Mouse (Mus musculus): Measurements from ENCODE around the gene Cldn4.
"Not testable (repeated sequence)": the region's sequence is repeated elsewhere in the genome, so short reads cannot be mapped to it uniquely, and the experiment has no call there.

Gene Cldn4

GRCm38 (mm10) chr5:134939554-134939953, 7.2 kb downstream of the Cldn4 start:
- in situ Hi-C loops (cut with MboI; ENCODE audit: low pct_unique_long_range_greater_than_20kb in 1 of 2, low sequenced_read_pairs in 2 of 2, unreplicated experiment in 1 of 2) = not testable (repeated sequence)

- in situ Hi-C loops (cut with MboI; ENCODE audit: low pct_unique_long_range_greater_than_20kb in 1 of 2, low sequenced_read_pairs in 2 of 2, unreplicated experiment in 1 of 2) = no loop called here
Observed at GRCm38 (mm10) chr5:134939069-134939468, 7.7 kb downstream of the Cldn4 start.

GRCm38 (mm10) chr5:134936626-134937185, 10.0 kb downstream of the Cldn4 start:
- in situ Hi-C loops (cut with MboI; ENCODE audit: low pct_unique_long_range_greater_than_20kb in 1 of 2, low sequenced_read_pairs in 2 of 2, unreplicated experiment in 1 of 2) = no loop called here

DNA sequence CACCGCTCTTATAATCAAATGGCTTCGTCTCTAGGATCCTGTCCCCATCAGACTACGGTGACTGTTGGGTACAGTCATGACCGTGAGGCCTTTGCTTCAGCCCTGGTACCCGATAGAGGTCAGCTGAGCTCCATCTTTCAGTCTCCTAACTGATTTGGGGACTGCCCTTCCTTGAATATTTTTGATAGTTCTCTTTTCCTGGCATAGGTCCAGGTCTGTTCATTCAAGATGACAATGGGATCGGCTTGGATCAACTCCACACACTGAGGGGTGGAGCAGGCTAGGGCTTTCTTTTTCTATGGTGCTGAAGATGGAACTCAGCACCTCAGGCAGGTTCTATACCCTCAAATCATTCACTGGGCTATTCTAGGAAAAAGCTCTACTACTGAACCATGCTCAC, 10.7 kb downstream of the Cldn4 start:
- in situ Hi-C loops (cut with MboI; ENCODE audit: low pct_unique_long_range_greater_than_20kb in 1 of 2, low sequenced_read_pairs in 2 of 2, unreplicated experiment in 1 of 2) = no loop called here

- in situ Hi-C loops (cut with MboI; ENCODE audit: low pct_unique_long_range_greater_than_20kb in 1 of 2, low sequenced_read_pairs in 2 of 2, unreplicated experiment in 1 of 2) = loop anchor here in 1 of 2 experiments (5.0 kb wide), 1 partner anchor 33 kb away; no protein-coding TSS in a partner anchor
Observed at GRCm38 (mm10) chr5:134934666-134935065, 12.1 kb downstream of the Cldn4 start.

GRCm38 (mm10) chr5:134933686-134934085, 13.0 kb downstream of the Cldn4 start:
- in situ Hi-C loops (cut with MboI; ENCODE audit: low pct_unique_long_range_greater_than_20kb in 1 of 2, low sequenced_read_pairs in 2 of 2, unreplicated experiment in 1 of 2) = loop anchor here in 1 of 2 experiments (5.0 kb wide), 1 partner anchor 34 kb away; no protein-coding TSS in a partner anchor

DNA sequence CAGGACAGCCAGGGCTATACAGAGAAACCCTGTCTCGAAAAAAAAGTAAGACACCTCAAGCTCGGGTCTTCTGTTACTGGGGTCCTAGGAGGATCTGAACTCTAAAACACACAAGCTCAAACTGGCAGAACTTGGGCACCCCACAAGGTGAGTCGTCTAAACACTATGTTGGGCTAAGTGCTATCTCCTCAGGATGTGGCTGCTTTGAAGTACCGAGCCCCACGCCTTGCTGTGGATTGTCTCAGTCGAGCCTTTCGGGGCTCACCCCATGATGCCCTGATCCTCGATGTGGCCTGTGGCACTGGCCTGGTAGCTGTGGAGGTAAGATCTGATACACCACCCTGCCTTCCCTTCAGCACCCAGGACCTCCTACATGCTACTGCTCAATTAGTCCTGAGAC, 13.5 kb downstream of the Cldn4 start:
- in situ Hi-C loops (cut with MboI; ENCODE audit: low pct_unique_long_range_greater_than_20kb in 1 of 2, low sequenced_read_pairs in 2 of 2, unreplicated experiment in 1 of 2) = loop anchor here in 1 of 2 experiments (5.0 kb wide), 1 partner anchor 34 kb away; no protein-coding TSS in a partner anchor

GRCm38 (mm10) chr5:134932903-134933276, 13.8 kb downstream of the Cldn4 start:
- in situ Hi-C loops (cut with MboI; ENCODE audit: low pct_unique_long_range_greater_than_20kb in 1 of 2, low sequenced_read_pairs in 2 of 2, unreplicated experiment in 1 of 2) = loop anchor here in 1 of 2 experiments (5.0 kb wide), 1 partner anchor 34 kb away; no protein-coding TSS in a partner anchor

DNA sequence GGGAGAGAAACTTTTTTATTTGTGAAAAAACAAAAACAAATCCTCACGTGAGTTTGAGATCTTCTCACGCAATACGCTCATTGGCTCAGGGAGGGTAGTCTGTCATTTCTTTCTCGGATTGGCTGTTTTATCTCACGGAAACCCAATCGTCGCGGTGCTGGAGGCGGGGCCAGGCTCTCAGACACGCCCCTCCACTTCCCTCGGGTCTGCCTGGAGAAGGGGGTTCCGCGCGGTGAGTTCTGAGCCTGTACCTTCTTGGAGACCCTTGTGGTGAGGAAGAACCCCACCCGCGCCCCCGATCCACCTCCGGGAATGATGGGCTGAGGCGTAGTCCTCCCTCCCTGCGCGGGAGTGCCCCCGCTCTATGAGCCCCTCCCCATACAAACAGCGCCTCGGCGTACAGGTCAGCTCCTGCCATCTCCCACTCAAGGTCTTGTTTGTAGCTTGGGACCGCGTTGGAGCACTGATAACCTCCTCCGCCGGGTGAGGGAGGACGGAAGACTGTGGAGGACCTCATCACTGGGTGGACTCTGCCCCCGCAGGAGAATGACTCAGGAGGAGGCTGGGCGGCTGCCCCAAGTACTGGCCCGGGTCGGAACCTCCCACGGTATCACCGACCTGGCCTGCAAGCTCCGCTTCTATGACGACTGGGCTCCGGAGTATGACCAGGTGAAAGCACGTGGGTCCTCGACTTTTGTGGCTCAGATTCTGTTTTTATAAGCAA, 14.4 kb downstream of the Cldn4 start, which contains the start of gene Mettl27:
Mettl27 (plus strand) TSS at position 190 of the 724 bp plus-strand sequence.
- in situ Hi-C loops (cut with MboI; ENCODE audit: low pct_unique_long_range_greater_than_20kb in 1 of 2, low sequenced_read_pairs in 2 of 2, unreplicated experiment in 1 of 2) = loop anchor here in 1 of 2 experiments (5.0 kb wide), 1 partner anchor 35 kb away; no protein-coding TSS in a partner anchor

DNA sequence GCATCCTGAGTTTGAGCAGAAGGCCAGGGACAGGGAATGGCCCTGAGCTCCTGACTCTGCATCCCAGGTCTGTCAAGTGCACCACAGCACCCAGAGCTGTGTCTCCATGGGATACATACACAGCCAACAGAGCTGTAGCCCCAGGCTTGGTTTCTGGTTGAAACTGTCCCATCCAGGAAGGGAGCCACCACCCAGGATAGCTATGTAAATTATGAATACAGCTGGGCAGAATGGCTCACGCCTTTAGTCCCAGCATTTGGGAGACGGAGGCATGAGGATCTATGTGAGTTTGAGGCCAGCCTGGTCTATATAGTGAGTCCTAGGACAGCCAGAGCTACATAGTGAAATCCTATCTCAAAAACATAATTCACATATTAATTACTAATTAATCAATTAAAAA, 16.7 kb downstream of the Cldn4 start:
- in situ Hi-C loops (cut with MboI; ENCODE audit: low pct_unique_long_range_greater_than_20kb in 1 of 2, low sequenced_read_pairs in 2 of 2, unreplicated experiment in 1 of 2) = loop anchor here in 1 of 2 experiments (5.0 kb wide), 1 partner anchor 37 kb away; no protein-coding TSS in a partner anchor

GRCm38 (mm10) chr5:134926726-134927125, 20.0 kb downstream of the Cldn4 start:
- in situ Hi-C loops (cut with MboI; ENCODE audit: low pct_unique_long_range_greater_than_20kb in 1 of 2, low sequenced_read_pairs in 2 of 2, unreplicated experiment in 1 of 2) = no loop called here

DNA sequence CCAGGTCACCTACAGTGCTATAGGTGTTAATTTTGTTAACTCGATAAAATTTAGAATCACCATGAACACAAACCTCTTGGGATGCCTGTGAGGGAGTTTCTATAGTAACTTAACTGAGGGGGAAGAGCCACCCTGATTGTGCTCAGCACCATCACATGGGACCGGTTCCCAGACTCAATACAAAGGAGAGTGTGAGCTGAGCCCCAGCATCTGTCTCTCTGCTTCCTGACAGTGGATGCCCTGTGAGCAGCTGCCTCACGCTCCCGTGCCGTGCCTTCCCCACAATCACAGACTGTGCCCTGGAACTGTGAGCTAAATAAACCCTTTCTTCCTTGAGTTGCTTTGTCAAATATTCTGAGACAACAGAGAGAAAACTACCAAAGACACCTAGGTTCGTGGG, 23.6 kb downstream of the Cldn4 start:
- in situ Hi-C loops (cut with MboI; ENCODE audit: low pct_unique_long_range_greater_than_20kb in 1 of 2, low sequenced_read_pairs in 2 of 2, unreplicated experiment in 1 of 2) = loop anchor here (25.0 kb wide), 2 partner anchors 189 to 364 kb away; no protein-coding TSS in a partner anchor

DNA sequence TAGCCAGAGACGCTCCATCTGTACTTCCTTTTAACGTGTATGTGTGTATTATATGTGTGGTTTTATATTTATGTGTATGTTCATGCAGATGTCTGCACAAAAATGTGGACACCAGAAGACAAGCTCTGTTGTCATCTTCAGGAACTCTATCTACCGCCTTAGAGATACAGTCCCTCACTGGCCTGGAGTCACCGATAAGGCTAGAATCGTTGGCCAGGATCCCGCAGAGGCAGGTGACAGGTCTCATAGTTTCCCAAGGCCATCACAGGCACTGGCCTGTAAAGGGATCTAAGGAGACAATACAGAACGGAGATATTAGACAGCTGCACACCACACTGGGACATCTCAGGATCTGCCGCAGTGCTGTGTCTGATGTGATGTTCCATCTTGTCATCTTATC, 25.6 kb downstream of the Cldn4 start:
- in situ Hi-C loops (cut with MboI; ENCODE audit: low pct_unique_long_range_greater_than_20kb in 1 of 2, low sequenced_read_pairs in 2 of 2, unreplicated experiment in 1 of 2) = loop anchor here (25.0 kb wide), 2 partner anchors 191 to 366 kb away; no protein-coding TSS in a partner anchor

DNA sequence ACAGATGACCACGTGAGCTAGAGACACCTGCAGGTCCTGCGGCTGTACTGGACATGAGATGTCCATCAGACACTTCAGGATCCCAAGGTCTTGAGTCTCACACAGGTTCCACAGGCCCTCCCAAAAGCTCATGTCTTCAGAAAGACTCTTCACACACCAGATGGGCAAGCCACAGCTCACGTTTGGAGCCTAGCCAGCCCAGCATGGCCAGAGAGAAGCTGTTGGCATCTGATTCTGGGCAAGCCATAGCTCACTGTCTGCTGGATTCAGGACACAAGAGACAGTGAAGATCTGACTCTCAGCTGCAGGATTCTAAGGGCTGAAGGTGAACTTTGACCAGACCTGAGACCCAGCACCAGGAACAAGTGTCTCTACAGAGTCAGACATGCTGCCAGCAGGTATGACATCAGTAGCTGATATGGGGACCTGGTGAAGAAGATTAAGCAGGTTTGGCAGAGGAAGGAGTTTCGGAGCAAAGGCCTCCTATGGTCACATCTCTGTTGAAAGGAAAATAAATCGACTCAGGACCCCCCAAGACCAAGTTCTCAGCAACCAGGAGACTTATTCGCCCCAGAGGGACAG, 26.5 kb downstream of the Cldn4 start:
- in situ Hi-C loops (cut with MboI; ENCODE audit: low pct_unique_long_range_greater_than_20kb in 1 of 2, low sequenced_read_pairs in 2 of 2, unreplicated experiment in 1 of 2) = loop anchor here (25.0 kb wide), 2 partner anchors 192 to 367 kb away; no protein-coding TSS in a partner anchor

- in situ Hi-C loops (cut with MboI; ENCODE audit: low pct_unique_long_range_greater_than_20kb in 1 of 2, low sequenced_read_pairs in 2 of 2, unreplicated experiment in 1 of 2) = loop anchor here (5.0 to 25.0 kb wide), 4 partner anchors 46 to 368 kb away; no protein-coding TSS in a partner anchor
Observed at GRCm38 (mm10) chr5:134919097-134919496, 27.6 kb downstream of the Cldn4 start.

DNA sequence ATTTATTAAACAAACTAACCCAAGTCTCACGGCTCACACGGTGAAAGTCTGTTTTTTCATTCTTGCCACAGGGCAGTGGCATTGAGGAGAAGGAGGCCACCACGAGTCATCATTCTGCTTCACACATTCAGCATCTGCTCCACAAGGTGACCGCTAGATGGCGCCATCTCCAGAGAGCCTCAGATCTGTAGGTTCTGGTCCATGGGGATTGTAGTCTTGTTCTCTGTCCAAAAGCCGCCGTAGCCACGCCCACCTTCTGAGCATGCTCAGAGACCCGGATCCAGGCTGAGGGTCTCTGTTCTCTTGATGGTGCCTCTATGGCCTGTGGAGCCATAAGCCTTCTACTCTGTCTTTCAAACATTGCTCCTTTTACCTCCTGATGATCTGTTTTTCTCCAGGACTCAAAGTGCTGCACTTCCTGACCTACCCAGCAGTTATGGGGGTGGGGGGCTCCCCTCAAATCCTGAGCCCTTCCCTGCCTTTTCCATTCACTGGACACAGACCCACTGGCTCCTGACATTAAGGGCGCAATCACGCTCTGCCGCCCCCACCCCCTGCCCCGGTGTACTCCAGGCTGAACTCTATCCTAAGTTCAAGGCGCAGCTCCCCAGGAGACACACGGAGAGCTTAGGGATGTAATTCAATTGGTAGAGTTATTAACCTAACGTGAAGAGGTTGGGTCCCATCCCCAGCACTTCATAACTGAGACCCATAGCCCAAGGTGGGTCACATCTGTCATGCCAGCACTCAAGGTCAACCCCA, 28.5 kb downstream of the Cldn4 start:
- in situ Hi-C loops (cut with MboI; ENCODE audit: low pct_unique_long_range_greater_than_20kb in 1 of 2, low sequenced_read_pairs in 2 of 2, unreplicated experiment in 1 of 2) = loop anchor here (5.0 to 25.0 kb wide), 4 partner anchors 47 to 369 kb away; no protein-coding TSS in a partner anchor

- in situ Hi-C loops (cut with MboI; ENCODE audit: low pct_unique_long_range_greater_than_20kb in 1 of 2, low sequenced_read_pairs in 2 of 2, unreplicated experiment in 1 of 2) = loop anchor here (5.0 to 25.0 kb wide), 4 partner anchors 49 to 372 kb away; no protein-coding TSS in a partner anchor
Observed at GRCm38 (mm10) chr5:134915311-134915710, 31.4 kb downstream of the Cldn4 start, which contains the start of gene Cldn13. Cldn13 (minus strand) TSS chr5:134915526.

- in situ Hi-C loops (cut with MboI; ENCODE audit: low pct_unique_long_range_greater_than_20kb in 1 of 2, low sequenced_read_pairs in 2 of 2, unreplicated experiment in 1 of 2) = loop anchor here (10.0 to 25.0 kb wide), 3 partner anchors 50 to 373 kb away; no protein-coding TSS in a partner anchor
Observed at GRCm38 (mm10) chr5:134914510-134914909, 32.2 kb downstream of the Cldn4 start.

Data from mouse embryonic stem cell (cell line).